Mouse (Mus musculus) cortical plate, adult 2 months (tissue): ENCODE measurements around the gene Sri.

Source experiments
- CTCF ChIP-seq: fragments of 200-500 bp; IDR thresholded peaks from 2 replicates; pipeline ENCODE4 v1.5.1; 2011; ENCODE audit warnings: mild to moderate bottlenecking, control low read depth, low read length; ENCODE audit not compliant: insufficient read depth; ENCODE audit errors: extremely low read depth
- POLR2A ChIP-seq: fragments of 200-500 bp; IDR thresholded peaks from 2 replicates; pipeline ENCODE4 v1.6.1; 2011; ENCODE audit warnings: mild to moderate bottlenecking, low read length, control low read depth; ENCODE audit not compliant: insufficient read depth; ENCODE audit errors: extremely low read depth

GRCm38 (mm10) chr5:7997086-7997485 lies 48.8 kb upstream of the Sri start:
- no peak for TF ChIP-seq CTCF
- no peak for TF ChIP-seq POLR2A
